Mouse (Mus musculus) cortical plate, adult 2 months (tissue): ENCODE data around the gene Micu1.

Source experiments
- CTCF ChIP-seq: fragments of 200-500 bp; IDR thresholded peaks from 2 replicates; pipeline ENCODE4 v1.5.1; 2011; ENCODE audit warnings: mild to moderate bottlenecking, control low read depth, low read length; ENCODE audit not compliant: insufficient read depth; ENCODE audit errors: extremely low read depth
- POLR2A ChIP-seq: fragments of 200-500 bp; IDR thresholded peaks from 2 replicates; pipeline ENCODE4 v1.6.1; 2011; ENCODE audit warnings: mild to moderate bottlenecking, low read length, control low read depth; ENCODE audit not compliant: insufficient read depth; ENCODE audit errors: extremely low read depth

DNA sequence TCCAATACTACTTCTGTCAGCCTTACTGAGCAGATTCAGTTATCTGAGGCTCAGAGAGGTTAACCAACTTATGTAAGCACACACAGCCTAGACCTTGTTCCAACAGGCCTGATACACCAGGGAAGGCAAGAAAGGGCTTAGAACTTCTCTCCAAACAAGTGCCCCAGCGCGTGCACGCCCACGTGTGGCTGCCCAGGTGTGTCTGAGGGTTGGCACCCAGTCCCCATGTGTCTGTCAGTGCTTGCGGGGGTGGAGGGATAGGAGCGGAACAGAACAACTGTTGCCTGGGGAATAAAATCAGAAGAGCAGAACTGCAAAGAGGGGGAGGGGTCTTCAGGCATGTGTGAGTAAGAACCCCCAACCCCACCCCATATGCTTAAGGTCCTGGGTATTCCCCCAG is 208.8 kb downstream of the Micu1 start:
- no peak for TF ChIP-seq CTCF
- TF ChIP-seq POLR2A = no peak
